Mouse (Mus musculus): ENCODE data around the gene Dnah7a. TPM values are rescaled to one million over a fixed set of nuclear protein-coding genes. Genes with fewer than 3 reads are reported as not detected.
A peak's percentile ranks its signal among the peaks of the same experiment; 100 is the strongest.
"Not testable (repeated sequence)": the region's sequence is repeated elsewhere in the genome, so short reads cannot be mapped to it uniquely, and the experiment has no call there.

The Dnah7a gene
- polyA plus RNA-seq, 1 experiment from 2014 or later: 0.27 TPM

DNA sequence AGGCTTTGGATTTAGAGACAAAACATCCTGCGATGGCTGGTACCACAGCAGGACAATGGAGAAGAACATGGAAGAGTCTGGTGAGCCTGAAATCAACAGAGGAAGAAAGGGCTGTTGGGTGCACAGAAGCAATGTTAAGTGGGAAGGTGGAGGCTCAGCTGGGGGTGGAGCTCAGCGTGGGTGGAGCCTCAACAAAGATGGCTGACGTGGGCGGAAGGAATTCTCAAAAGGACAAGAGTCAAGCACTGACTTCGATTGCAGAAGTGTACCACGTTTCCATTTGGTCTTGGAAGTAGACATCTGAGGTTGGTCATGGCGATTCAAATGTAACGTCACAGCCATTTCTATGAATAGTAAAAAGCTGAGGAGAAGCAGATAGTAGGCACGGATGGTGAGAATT is 4.5 kb upstream of the Dnah7a start:
- TF ChIP-seq EP300 (optimal IDR thresholded peaks at IDR 0.05) (no peak), CTCF (IDR thresholded peaks at IDR 0.05; ENCODE audit: low read depth) (no peak)
- H3K4me1 ChIP-seq (replicated peaks; ENCODE audit: control insufficient read depth, insufficient read depth): no peaks in the 10 kb centered on the region
- ATAC-seq (ENCODE audit: low FRiP score, low TSS enrichment) (no peak), DNase-seq (ENCODE audit: low spot score) (no peak)
- no peak overlapping the region for H3K9ac ChIP-seq (ENCODE audit: low read length)
- no peak overlapping the region for H3K4me2 ChIP-seq (replicated peaks; ENCODE audit: low read depth)
- H3K27ac ChIP-seq (replicated peaks): no peak overlapping the region
- no peaks in the 10 kb centered on the region for H3K36me3 ChIP-seq (ENCODE audit: control insufficient read depth, insufficient read depth, low read length)
- H3K4me3 ChIP-seq (ENCODE audit: low read depth, low read length): no peak overlapping the region
- WGBS: 91% methylated on average over 9 of the region's 9 CpGs
- H3K9me3 ChIP-seq (ENCODE audit: control insufficient read depth, low read length): no peaks in the 10 kb centered on the region
- H3K27me3 ChIP-seq (ENCODE audit: control insufficient read depth, insufficient read depth, low read length): no peaks in the 10 kb centered on the region

DNA sequence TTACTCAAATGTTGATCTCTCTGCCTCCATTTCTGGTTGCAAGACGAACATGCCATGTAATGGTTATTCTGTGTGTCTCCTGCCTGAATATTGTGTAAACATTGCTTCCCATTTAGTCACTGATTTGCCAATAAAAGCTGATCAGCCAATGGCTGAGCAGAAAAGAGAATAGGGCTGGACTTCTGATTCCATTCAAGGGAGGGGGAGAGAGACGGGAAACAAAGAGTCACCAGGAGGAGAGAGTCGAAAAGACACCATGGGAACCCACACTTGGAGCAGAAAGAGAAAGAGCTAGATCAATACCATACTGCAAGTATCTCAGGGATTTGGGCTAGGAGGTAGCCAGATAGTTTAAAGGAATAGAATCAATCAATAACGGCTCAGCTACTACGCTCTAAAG is 3.0 kb upstream of the Dnah7a start:
- H3K4me3 ChIP-seq (ENCODE audit: low read depth, low read length); H3K9me3 ChIP-seq (ENCODE audit: control insufficient read depth, low read length); H3K4me2 ChIP-seq (replicated peaks; ENCODE audit: low read depth); H3K4me1 ChIP-seq (replicated peaks; ENCODE audit: control insufficient read depth, insufficient read depth); DNase-seq (ENCODE audit: low spot score); H3K9ac ChIP-seq (ENCODE audit: low read length); H3K36me3 ChIP-seq (ENCODE audit: control insufficient read depth, insufficient read depth, low read length); H3K27ac ChIP-seq (replicated peaks); H3K27me3 ChIP-seq (ENCODE audit: control insufficient read depth, insufficient read depth, low read length); ATAC-seq (ENCODE audit: low FRiP score, low TSS enrichment): not testable (repeated sequence)
- 61% methylated on average over 5 of the region's 5 CpGs for WGBS

DNA sequence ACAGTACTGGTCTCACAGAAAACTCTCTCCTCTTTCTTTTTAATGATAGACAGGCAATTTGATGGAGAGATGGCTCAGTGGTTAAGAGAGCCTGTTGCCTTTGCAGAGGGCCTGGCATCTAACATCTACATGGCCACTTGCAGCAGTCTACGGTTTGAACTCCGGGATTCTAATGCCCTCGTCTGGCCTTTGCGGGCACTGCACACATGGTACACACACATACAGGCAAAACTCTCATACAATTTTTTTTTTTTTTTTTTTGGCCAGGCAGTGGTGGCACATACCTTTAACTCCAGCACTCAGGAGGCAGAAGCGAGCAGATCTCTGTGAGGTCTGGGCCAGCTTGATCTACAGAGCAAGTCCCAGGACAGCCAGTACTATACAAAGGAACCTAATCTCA is 2.4 kb downstream of the Dnah7a start:
- WGBS: 91% methylated on average over 5 of the region's 5 CpGs
- peak; percentile 12; the same call in 1 of the 2 replicates for TF ChIP-seq CTCF (IDR thresholded peaks at IDR 0.05; ENCODE audit: low read depth)
- no peak for TF ChIP-seq EP300 (optimal IDR thresholded peaks at IDR 0.05)
- no peaks in the 10 kb centered on the region for H3K4me1 ChIP-seq (replicated peaks; ENCODE audit: control insufficient read depth, insufficient read depth)

DNA sequence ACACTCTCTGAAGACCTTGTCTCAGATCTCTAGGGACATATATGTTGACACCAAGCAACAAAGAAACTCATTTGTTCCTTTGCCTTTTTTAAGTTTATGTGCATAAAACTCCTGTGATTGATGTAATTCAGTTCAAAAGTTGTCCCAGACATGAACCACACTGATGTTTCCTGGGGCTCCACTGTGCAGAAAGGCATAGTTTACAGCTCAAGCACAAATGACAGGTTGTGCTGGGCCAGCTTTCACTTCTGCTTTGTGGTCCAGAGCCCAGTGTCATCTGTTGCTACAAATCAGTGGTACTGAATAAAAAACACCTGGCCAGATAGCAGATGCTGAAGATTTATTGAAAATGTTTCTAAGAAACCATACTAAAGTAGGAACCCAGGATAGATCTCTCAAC is 42.3 kb downstream of the Dnah7a start:
- not testable (repeated sequence) for H3K27ac ChIP-seq (replicated peaks); H3K9me3 ChIP-seq (ENCODE audit: control insufficient read depth, low read length); DNase-seq (ENCODE audit: low spot score); H3K27me3 ChIP-seq (ENCODE audit: control insufficient read depth, insufficient read depth, low read length); H3K9ac ChIP-seq (ENCODE audit: low read length); ATAC-seq (ENCODE audit: low FRiP score, low TSS enrichment); H3K4me3 ChIP-seq (ENCODE audit: low read depth, low read length); H3K4me1 ChIP-seq (replicated peaks; ENCODE audit: control insufficient read depth, insufficient read depth); H3K36me3 ChIP-seq (ENCODE audit: control insufficient read depth, insufficient read depth, low read length); H3K4me2 ChIP-seq (replicated peaks; ENCODE audit: low read depth)

More for the DNA sequence above, 2.4 kb downstream of the Dnah7a start:
- DNase-seq (ENCODE audit: low spot score) (no peak), ATAC-seq (ENCODE audit: low FRiP score, low TSS enrichment) (no peak)
- no peak overlapping the region for H3K27ac ChIP-seq (replicated peaks)
- no peaks in the 10 kb centered on the region for H3K36me3 ChIP-seq (ENCODE audit: control insufficient read depth, insufficient read depth, low read length)
- H3K27me3 ChIP-seq (ENCODE audit: control insufficient read depth, insufficient read depth, low read length): no peaks in the 10 kb centered on the region
- no peaks in the 10 kb centered on the region for H3K9me3 ChIP-seq (ENCODE audit: control insufficient read depth, low read length)
- no peak overlapping the region for H3K9ac ChIP-seq (ENCODE audit: low read length)
- H3K4me2 ChIP-seq (replicated peaks; ENCODE audit: low read depth): no peak overlapping the region
- no peak overlapping the region for H3K4me3 ChIP-seq (ENCODE audit: low read depth, low read length)

DNA sequence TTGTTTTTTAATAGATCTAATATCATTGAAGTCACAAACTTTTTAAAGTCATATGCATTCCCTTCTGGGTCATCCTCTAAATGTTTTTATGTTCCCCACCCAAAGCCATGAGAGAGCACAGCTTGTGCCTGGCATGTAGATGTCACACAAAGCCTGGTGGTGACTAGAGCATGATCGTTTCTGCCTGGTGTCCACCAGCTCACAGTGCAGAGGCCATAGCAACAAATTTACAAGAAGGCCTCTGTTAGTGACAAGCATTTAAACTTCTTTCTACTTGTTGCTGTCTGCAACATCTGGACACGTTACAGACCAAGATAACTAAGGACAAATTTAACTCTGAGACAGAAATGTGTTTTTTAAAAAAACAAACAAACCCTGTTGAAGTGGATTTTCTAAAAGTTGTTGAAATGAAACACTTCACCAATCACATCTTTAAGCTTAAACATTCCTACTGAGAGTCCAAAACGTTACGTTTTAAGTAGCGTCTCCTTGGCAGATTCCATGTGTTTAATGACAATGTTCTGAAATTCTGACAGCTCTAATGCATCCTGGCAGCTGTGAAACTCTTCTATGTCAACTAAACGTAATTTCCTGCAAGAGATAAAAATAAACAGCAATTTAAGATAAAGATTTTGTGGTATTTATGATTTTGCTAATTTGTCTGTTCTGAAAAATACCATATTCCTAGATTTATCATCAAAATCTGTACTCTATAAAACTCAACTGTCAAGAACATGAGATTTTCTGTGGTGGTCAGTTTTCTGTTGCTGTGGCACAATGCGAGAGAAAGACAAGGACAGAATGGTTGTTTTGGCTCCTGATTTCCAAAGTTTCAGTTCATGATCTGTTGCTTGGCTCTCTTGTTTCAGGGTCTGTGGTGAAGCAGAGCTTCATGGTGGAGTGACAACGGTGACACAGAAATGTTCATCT is 66.5 kb downstream of the Dnah7a start:
- Histone ChIP-seq H3K36me3 (ENCODE audit: control insufficient read depth, insufficient read depth, low read length) (no peaks in the 10 kb centered on the region), H3K27me3 (ENCODE audit: control insufficient read depth, insufficient read depth, low read length) (no peaks in the 10 kb centered on the region), H3K9ac (ENCODE audit: low read length) (no peak overlapping the region), H3K27ac (replicated peaks) (no peak overlapping the region), H3K4me2 (replicated peaks; ENCODE audit: low read depth) (no peak overlapping the region), H3K4me3 (ENCODE audit: low read depth, low read length) (no peak overlapping the region), H3K9me3 (ENCODE audit: control insufficient read depth, low read length) (no peaks in the 10 kb centered on the region), H3K4me1 (replicated peaks; ENCODE audit: control insufficient read depth, insufficient read depth) (no peaks in the 10 kb centered on the region)
- 47% methylated on average over 8 of the region's 8 CpGs for WGBS
- DNase-seq (ENCODE audit: low spot score): no peak
- ATAC-seq (ENCODE audit: low FRiP score, low TSS enrichment): no peak
- TF ChIP-seq CTCF (IDR thresholded peaks at IDR 0.05; ENCODE audit: low read depth) (no peak), EP300 (optimal IDR thresholded peaks at IDR 0.05) (no peak)

DNA sequence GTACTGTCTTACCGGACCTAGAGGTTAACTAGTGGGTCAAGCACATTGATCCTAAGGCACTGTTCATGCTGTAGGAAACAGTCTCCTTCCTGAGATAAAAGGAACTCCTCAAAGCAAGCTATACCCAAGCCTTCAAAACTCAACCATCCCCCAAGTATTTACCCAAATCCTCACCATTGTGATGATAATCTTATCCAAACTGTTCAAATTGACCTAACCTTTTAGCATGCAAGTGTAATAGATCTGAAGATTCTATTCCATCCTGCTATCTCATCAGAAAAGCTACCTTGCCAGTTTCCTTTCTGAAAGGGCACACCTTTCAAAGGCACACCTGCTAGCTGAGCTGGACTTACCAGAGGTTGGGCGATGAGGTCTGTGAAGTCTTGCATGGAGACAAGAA is 70.9 kb downstream of the Dnah7a start:
- not testable (repeated sequence) for ATAC-seq (ENCODE audit: low FRiP score, low TSS enrichment); H3K4me3 ChIP-seq (ENCODE audit: low read depth, low read length); DNase-seq (ENCODE audit: low spot score); H3K4me2 ChIP-seq (replicated peaks; ENCODE audit: low read depth); H3K9me3 ChIP-seq (ENCODE audit: control insufficient read depth, low read length); H3K36me3 ChIP-seq (ENCODE audit: control insufficient read depth, insufficient read depth, low read length); H3K9ac ChIP-seq (ENCODE audit: low read length); H3K27me3 ChIP-seq (ENCODE audit: control insufficient read depth, insufficient read depth, low read length); H3K4me1 ChIP-seq (replicated peaks; ENCODE audit: control insufficient read depth, insufficient read depth); H3K27ac ChIP-seq (replicated peaks)
- WGBS: 56% methylated on average over 2 of the region's 2 CpGs

DNA sequence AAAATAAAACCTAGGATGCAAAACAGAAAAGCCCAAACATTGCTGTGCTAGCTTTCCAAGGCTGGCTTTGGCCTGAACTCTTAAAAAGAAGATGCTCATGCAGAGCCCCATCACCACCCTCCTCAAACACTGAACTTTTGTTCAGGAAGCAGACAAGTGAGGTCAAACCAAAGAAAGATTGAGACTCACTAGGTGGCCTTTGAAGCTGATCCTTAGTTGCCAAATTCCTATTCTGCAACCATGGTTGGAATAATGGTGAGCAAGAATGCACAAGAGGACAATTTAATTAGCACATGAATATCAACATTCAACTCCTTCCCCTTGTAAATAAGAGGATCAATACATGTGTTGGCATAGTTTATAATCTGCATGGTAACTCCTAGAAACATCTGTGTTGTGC is 74.5 kb downstream of the Dnah7a start:
- H3K36me3 ChIP-seq (ENCODE audit: control insufficient read depth, insufficient read depth, low read length); H3K4me3 ChIP-seq (ENCODE audit: low read depth, low read length); H3K27ac ChIP-seq (replicated peaks); H3K9me3 ChIP-seq (ENCODE audit: control insufficient read depth, low read length); H3K9ac ChIP-seq (ENCODE audit: low read length); H3K4me1 ChIP-seq (replicated peaks; ENCODE audit: control insufficient read depth, insufficient read depth); ATAC-seq (ENCODE audit: low FRiP score, low TSS enrichment); H3K4me2 ChIP-seq (replicated peaks; ENCODE audit: low read depth); H3K27me3 ChIP-seq (ENCODE audit: control insufficient read depth, insufficient read depth, low read length); DNase-seq (ENCODE audit: low spot score): not testable (repeated sequence)
